Comparison of ENCODE assay signal across 17 mouse cellular contexts in genomic region chr13:111634163-111635160, GRCm38 (mm10). TPM values are rescaled to one million over a fixed set of nuclear protein-coding genes. Genes with fewer than 3 reads are reported as not detected.
DNase-seq lines count a peak whose midpoint lies in the region; ATAC-seq lines count a peak whose summit lies in the region.
"Had no signal": no experiment of that assay in that cellular context is flagged by ENCODE, and none has a peak within 500 bp of the region (broad histone marks: within the 10 kb centered on the region; RNA-seq: fewer than 3 reads in every experiment).

No protein-coding gene starts in this region.

- H3K36me3 ChIP-seq in liver, embryonic 12.5 days, result no peaks in the 10 kb centered on the region
- no peaks in the 10 kb centered on the region for H3K36me3 ChIP-seq in midbrain, embryonic 16.5 days (ENCODE audit: control insufficient read depth, insufficient read depth, low read length)
- H3K36me3 ChIP-seq: forebrain, embryonic 10.5 days; neural tube, embryonic 12.5 days had no signal

- H3K27me3 ChIP-seq in liver, embryonic 12.5 days (replicated peaks), result no peaks in the 10 kb centered on the region
- no peaks in the 10 kb centered on the region for H3K27me3 ChIP-seq in midbrain, embryonic 16.5 days (ENCODE audit: control insufficient read depth, insufficient read depth, low read depth, low read length)
- H3K27me3 ChIP-seq: neural tube, embryonic 12.5 days had no signal

- peak overlapping the region; percentile 47 for H3K4me2 ChIP-seq in liver, embryonic 12.5 days
- H3K4me2 ChIP-seq in midbrain, embryonic 16.5 days (ENCODE audit: low read length), result no peak overlapping the region
- H3K4me2 ChIP-seq: neural tube, embryonic 12.5 days had no signal

- H3K9me3 ChIP-seq in liver, embryonic 12.5 days (replicated peaks), result no peaks in the 10 kb centered on the region; the same call in 1 of the 2 replicates
- no peaks in the 10 kb centered on the region for H3K9me3 ChIP-seq in midbrain, embryonic 16.5 days (replicated peaks; ENCODE audit: control insufficient read depth, low read length, poor library complexity, severe bottlenecking)

- peak; percentile 94 for DNase-seq in A20 (ENCODE audit: low read depth, low spot score)
- DNase-seq in T-cell, adult 2 months (ENCODE audit: low spot score), result peak; percentile 4
- peak; percentile 31 to 39 for DNase-seq in spleen, postnatal 10 days (ENCODE audit: low spot score in 2 of 2)
- DNase-seq in adrenal gland, adult (ENCODE audit: inconsistent age in 2 of 2, low spot score in 1 of 2), result no peak
- DNase-seq in layer of hippocampus, adult 9-10 months (ENCODE audit: low spot score), result no peak
- DNase-seq in frontal cortex, adult 2 months (ENCODE audit: extremely low spot score in 1 of 2, low spot score in 1 of 2), result no peak
- DNase-seq: embryo, embryonic 11 days; gastrocnemius, postnatal 10 days; right cerebral cortex, postnatal 25 days had no signal

- H3K4me3 ChIP-seq in liver, embryonic 12.5 days, result no peak overlapping the region
- no peak overlapping the region for H3K4me3 ChIP-seq in midbrain, embryonic 16.5 days (ENCODE audit: low read depth, low read length)
- H3K4me3 ChIP-seq: forebrain, embryonic 10.5 days; neural tube, embryonic 12.5 days had no signal

- peaks cover 10% of the 10 kb centered on the region for H3K4me1 ChIP-seq in liver, embryonic 12.5 days
- no peaks in the 10 kb centered on the region for H3K4me1 ChIP-seq in midbrain, embryonic 16.5 days (ENCODE audit: control insufficient read depth, insufficient read depth, low read length)
- H3K4me1 ChIP-seq: forebrain, embryonic 10.5 days; neural tube, embryonic 12.5 days had no signal

- peak; percentile 82 for ATAC-seq in liver, embryonic 12.5 days
- ATAC-seq in midbrain, embryonic 16.5 days, result no peak
- ATAC-seq: intestine, embryonic 16.5 days had no signal

- H3K9ac ChIP-seq in liver, embryonic 12.5 days, result 0 out of 2 replicates have a peak overlapping the region, but pooled peaks have one; percentile 6
- no peak overlapping the region for H3K9ac ChIP-seq in midbrain, embryonic 16.5 days (ENCODE audit: low read depth, low read length)
- H3K9ac ChIP-seq: neural tube, embryonic 12.5 days had no signal

- no peak overlapping the region for H3K27ac ChIP-seq in liver, embryonic 12.5 days
- no peak overlapping the region for H3K27ac ChIP-seq in midbrain, embryonic 16.5 days (ENCODE audit: low read length)
- H3K27ac ChIP-seq: forebrain, embryonic 10.5 days; neural tube, embryonic 12.5 days had no signal

- WGBS in liver, embryonic 12.5 days (ENCODE audit: insufficient replicate concordance), result 23% methylated on average over 16 of the region's 16 CpGs
- 85% methylated on average over 16 of the region's 16 CpGs for WGBS in midbrain, embryonic 16.5 days

RNA-seq across cellular contexts. Expression of gene Gm10198, which starts 41.9 kb away (rescaled TPM):
- not detected in 2 replicates for polyA plus RNA-seq in liver, embryonic 12.5 days (2016; fragmentation: Nextera tagmentation; extraction: Ambion mirVana)
- not detected in 2 replicates for polyA plus RNA-seq in midbrain, embryonic 16.5 days (2015; fragmentation: Nextera tagmentation; extraction: Ambion mirVana)
- polyA plus RNA-seq in frontal cortex, adult 2 months (2012; rRNA removed), result not detected in 2 replicates
- polyA plus RNA-seq: forebrain, embryonic 10.5 days; heart, postnatal 0 days; intestine, embryonic 16.5 days; limb, embryonic 11.5 days; neural tube, embryonic 12.5 days; urinary bladder, adult 2 months had no signal

RNA-seq across cellular contexts. Expression of gene Mier3, which starts 46.3 kb away (rescaled TPM):
- polyA plus RNA-seq in liver, embryonic 12.5 days (2016; fragmentation: Nextera tagmentation; extraction: Ambion mirVana), result 17.6 and 18.2 TPM in 2 replicates
- 18.9 and 19.5 TPM in 2 replicates for polyA plus RNA-seq in midbrain, embryonic 16.5 days (2015; fragmentation: Nextera tagmentation; extraction: Ambion mirVana)
- 12.3 and 14.6 TPM in 2 replicates for polyA plus RNA-seq in frontal cortex, adult 2 months (2012; rRNA removed)

Comparison
In these comparisons a context has a peak if more than half of its experiments do, and no peak if none do; other contexts are left out.
1. DNase-seq: peak in A20 (single experiment), T-cell, adult 2 months (single experiment) and spleen, postnatal 10 days (2 of 2); none in adrenal gland, adult (0 of 2), layer of hippocampus, adult 9-10 months (single experiment) and frontal cortex, adult 2 months (0 of 2).